Mouse (Mus musculus) adrenal gland, postnatal 25 days (tissue): Measurements from ENCODE around the gene Mcm2. TPM values are rescaled to one million over a fixed set of nuclear protein-coding genes. Genes with fewer than 3 reads are reported as not detected.

ENCODE experiments used
- DNase-seq: peaks from one replicate; pipeline ENCODE4 v3.0.0; 2021; ENCODE audit warnings: mixed read lengths
- total RNA-seq: library from RNA; stranded (reverse); gene quantifications from 2 replicates; pipeline ENCODE4 v1.2.3, GENCODE M21; 2021

The Mcm2 gene
- total RNA-seq, 1 experiment from 2014 or later: 48.6 TPM

GRCm38 (mm10) chr6:88889410-88890042 is 9.1 kb downstream of the Mcm2 start:
- DNase-seq: no peak

GRCm38 (mm10) chr6:88886417-88886967 is 12.1 kb downstream of the Mcm2 start:
- DNase-seq: no peak

- DNase-seq: no peak
Observed at GRCm38 (mm10) chr6:88885644-88886416, 12.8 kb downstream of the Mcm2 start.

- no peak for DNase-seq
Observed at GRCm38 (mm10) chr6:88884690-88885089, 13.9 kb downstream of the Mcm2 start.

- DNase-seq: no peak
Observed at GRCm38 (mm10) chr6:88884195-88884594, 14.4 kb downstream of the Mcm2 start.

GRCm38 (mm10) chr6:88881334-88881733 is 17.2 kb downstream of the Mcm2 start:
- DNase-seq: no peak

- no peak for DNase-seq
Observed at GRCm38 (mm10) chr6:88879471-88879870, 19.1 kb downstream of the Mcm2 start.

- DNase-seq: peak; percentile 86
Observed at GRCm38 (mm10) chr6:88874868-88875508, 23.6 kb downstream of the Mcm2 start, which contains the start of gene Podxl2. Gene Podxl2, minus strand, starts transcription at chr6:88875044.

- DNase-seq: no peak
Observed at GRCm38 (mm10) chr6:88873965-88874867, 24.4 kb downstream of the Mcm2 start.

GRCm38 (mm10) chr6:88872811-88873210 is 25.8 kb downstream of the Mcm2 start:
- DNase-seq: no peak

GRCm38 (mm10) chr6:88871546-88871945 is 27.0 kb downstream of the Mcm2 start:
- DNase-seq: no peak

- DNase-seq: no peak
Observed at GRCm38 (mm10) chr6:88870594-88870993, 28.0 kb downstream of the Mcm2 start.

GRCm38 (mm10) chr6:88869459-88869858 is 29.1 kb downstream of the Mcm2 start:
- DNase-seq: peak; percentile 53

GRCm38 (mm10) chr6:88865704-88866103 is 32.9 kb downstream of the Mcm2 start:
- DNase-seq: no peak

GRCm38 (mm10) chr6:88860914-88861313 is 37.7 kb downstream of the Mcm2 start:
- no peak for DNase-seq

- no peak for DNase-seq
Observed at GRCm38 (mm10) chr6:88858341-88858740, 40.2 kb downstream of the Mcm2 start.

- DNase-seq: no peak
Observed at GRCm38 (mm10) chr6:88857830-88858229, 40.8 kb downstream of the Mcm2 start.

- peak; percentile 42 for DNase-seq
Observed at GRCm38 (mm10) chr6:88857249-88857648, 41.3 kb downstream of the Mcm2 start.

GRCm38 (mm10) chr6:88855636-88856035 is 42.9 kb downstream of the Mcm2 start:
- no peak for DNase-seq

- DNase-seq: no peak
Observed at GRCm38 (mm10) chr6:88854509-88854908, 44.1 kb downstream of the Mcm2 start.

- no peak for DNase-seq
Observed at GRCm38 (mm10) chr6:88850034-88850433, 48.5 kb downstream of the Mcm2 start.

GRCm38 (mm10) chr6:88849270-88849669 is 49.3 kb downstream of the Mcm2 start:
- DNase-seq: peak; percentile 39
